Comparison of ENCODE assay signal across 8 mouse cellular contexts in genomic region chr2:157204366-157205218, GRCm38 (mm10). TPM values are rescaled to one million over a fixed set of nuclear protein-coding genes. Genes with fewer than 3 reads are reported as not detected.
A peak's percentile ranks its signal among the peaks of the same experiment; 100 is the strongest.
DNase-seq lines count a peak whose midpoint lies in the region; ATAC-seq lines count a peak whose summit lies in the region.

TSS of gene Rbl1 (minus strand) at chr2:157204534.

- H3K9me3 ChIP-seq in hindbrain, embryonic 16.5 days (ENCODE audit: control insufficient read depth, low read length) = 0 out of 2 replicates have a peak, but pooled peaks cover 2% of the 10 kb centered on the region

- H3K9ac ChIP-seq in hindbrain, embryonic 16.5 days (ENCODE audit: low read depth, low read length) = peak within 1 kb of the TSS; percentile 97

- peak within 1 kb of the TSS; percentile 86 for H3K4me3 ChIP-seq in hindbrain, embryonic 16.5 days (ENCODE audit: low read length)
- peak within 1 kb of the TSS; percentile 77 for H3K4me3 ChIP-seq in macrophage (ENCODE audit: inconsistent target)

- peaks cover 7% of the 10 kb centered on the region; the same call in 1 of the 2 replicates for H3K4me1 ChIP-seq in hindbrain, embryonic 16.5 days (ENCODE audit: control insufficient read depth, insufficient read depth, low read depth, low read length)

- H3K27me3 ChIP-seq in hindbrain, embryonic 16.5 days (replicated peaks; ENCODE audit: control insufficient read depth, insufficient read depth, low read length) = no peaks in the 10 kb centered on the region

- ATAC-seq in hindbrain, embryonic 16.5 days = peak; percentile 91

- H3K79me2 ChIP-seq in macrophage (ENCODE audit: inconsistent target) = peaks cover 25% of the 10 kb centered on the region

- peak within 1 kb of the TSS; percentile 98 for H3K27ac ChIP-seq in hindbrain, embryonic 16.5 days (ENCODE audit: low read depth, low read length)
- peak within 1 kb of the TSS; percentile 73 for H3K27ac ChIP-seq in macrophage

- no peaks in the 10 kb centered on the region for H3K36me3 ChIP-seq in hindbrain, embryonic 16.5 days (ENCODE audit: control insufficient read depth, insufficient read depth, low read length)
- H3K36me3 ChIP-seq in macrophage (ENCODE audit: inconsistent target) = no peaks in the 10 kb centered on the region

- WGBS in hindbrain, embryonic 16.5 days = 2% methylated on average over 73 of the region's 73 CpGs
- under 1% methylated on average over 73 of the region's 73 CpGs for WGBS in macrophage (ENCODE audit: missing documents)

- peak within 1 kb of the TSS; percentile 80 for H3K4me2 ChIP-seq in hindbrain, embryonic 16.5 days (ENCODE audit: low read length)

- DNase-seq in R1 (ENCODE audit: low read depth, low spot score) = peak; percentile 97
- peak; percentile 92 to 94 for DNase-seq in cerebellum, postnatal 25 days
- DNase-seq in frontal cortex, postnatal 36 days (ENCODE audit: low spot score in 2 of 2) = peak; percentile 88 to 90
- peak; percentile 90 to 91 for DNase-seq in left cerebral cortex, adult 18-20 months (ENCODE audit: low spot score in 2 of 2)
- DNase-seq in right cerebral cortex, adult 18-20 months = peak; percentile 92
- DNase-seq in urinary bladder, postnatal 10 days (ENCODE audit: low spot score) = peak; percentile 59

RNA-seq across cellular contexts. Expression of gene Rbl1, which starts in this region (rescaled TPM):
- 4.7 and 5.9 TPM in 2 replicates for polyA plus RNA-seq in hindbrain, embryonic 16.5 days (2015; fragmentation: Nextera tagmentation; extraction: Ambion mirVana)
- 1 to 10 TPM; 1.4 to 1.8 TPM for total RNA-seq in left cerebral cortex, adult 18-20 months (2021)
- total RNA-seq in macrophage (2018; cell fraction: chromatin; rRNA removed) = 100 to 1,000 TPM in 1 of 26 experiments, 10 to 100 TPM in 24, 1 to 10 TPM in 1; 8.6 to 155 (median 38.4) TPM
- 10 to 100 TPM in 24 of 26 experiments, 1 to 10 TPM in 2; 9.5 to 45.0 (median 17.8) TPM for total RNA-seq in macrophage (2018; cell fraction: cytosol; rRNA removed)
- total RNA-seq in macrophage (2018; cell fraction: nucleus; rRNA removed) = 100 to 1,000 TPM in 1 of 26 experiments, 10 to 100 TPM in 24, 1 to 10 TPM in 1; 8.5 to 101 (median 37.6) TPM
- 10.6 to 26.0 TPM (median 16.2 TPM) in 3 replicates for polyA plus RNA-seq in macrophage (2018)

Comparison
In these comparisons a context has a peak if more than half of its experiments do, and no peak if none do; other contexts are left out.
1. Peak in every context shown above with its lines: DNase-seq, ATAC-seq, H3K4me3 ChIP-seq and H3K27ac ChIP-seq.